Comparison of ENCODE assay signal across 6 mouse cellular contexts in the genomic region with DNA sequence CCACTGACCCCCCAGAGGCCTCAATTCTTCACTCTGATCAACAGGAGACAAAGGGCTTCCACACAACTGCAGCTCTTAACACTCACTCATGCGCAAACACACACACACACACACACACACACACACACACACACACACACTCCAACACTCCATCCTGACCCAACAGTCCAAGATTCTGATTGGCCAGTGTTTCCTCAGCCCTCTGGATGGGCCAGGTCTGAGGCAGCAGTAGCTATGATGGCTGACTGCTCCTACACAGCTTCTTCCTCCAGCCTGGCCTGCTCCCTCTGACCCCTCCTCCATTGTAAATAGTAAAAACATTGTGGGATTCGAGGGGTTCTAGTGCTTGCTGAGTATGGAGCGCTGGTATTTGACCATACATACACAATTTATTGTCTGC.
A peak's percentile ranks its signal among the peaks of the same experiment; 100 is the strongest.
DNase-seq lines count a peak whose midpoint lies in the region; ATAC-seq and TF ChIP-seq lines count a peak whose summit lies in the region.
"Not testable (repeated sequence)": the region's sequence is repeated elsewhere in the genome, so short reads cannot be mapped to it uniquely, and the experiment has no call there.

No protein-coding gene starts in this region.

- WGBS in hindbrain, embryonic 11.5 days = 63% methylated on average over 1 of the region's 3 CpGs
- 80% methylated on average over 1 of the region's 3 CpGs for WGBS in hindbrain, embryonic 16.5 days
- WGBS in midbrain, embryonic 12.5 days = 50% methylated on average over 1 of the region's 3 CpGs
- WGBS in neural tube, embryonic 11.5 days = 100% methylated on average over 1 of the region's 3 CpGs
- WGBS in neural tube, embryonic 15.5 days = no CpG with 5 or more reads among the region's 3 CpGs

- H3K36me3 ChIP-seq in hindbrain, embryonic 11.5 days (ENCODE audit: control insufficient read depth, insufficient read depth, low read length); hindbrain, embryonic 16.5 days (ENCODE audit: control insufficient read depth, insufficient read depth, low read length); midbrain, embryonic 12.5 days; neural tube, embryonic 11.5 days (ENCODE audit: control insufficient read depth, insufficient read depth, low read length); neural tube, embryonic 15.5 days: not testable (repeated sequence)

- H3K9me3 ChIP-seq in hindbrain, embryonic 11.5 days (ENCODE audit: control insufficient read depth, low read length); hindbrain, embryonic 16.5 days (ENCODE audit: control insufficient read depth, low read length); midbrain, embryonic 12.5 days; neural tube, embryonic 11.5 days (ENCODE audit: control insufficient read depth, low read length); neural tube, embryonic 15.5 days (replicated peaks): not testable (repeated sequence)

- not testable (repeated sequence) for H3K27me3 ChIP-seq in hindbrain, embryonic 11.5 days (ENCODE audit: control insufficient read depth, insufficient read depth, low read length); hindbrain, embryonic 16.5 days (replicated peaks; ENCODE audit: control insufficient read depth, insufficient read depth, low read length); neural tube, embryonic 11.5 days (ENCODE audit: control insufficient read depth, insufficient read depth, low read length); neural tube, embryonic 15.5 days (replicated peaks)
- peaks cover 35% of the 10 kb centered on the region for H3K27me3 ChIP-seq in midbrain, embryonic 12.5 days

- not testable (repeated sequence) for H3K9ac ChIP-seq in hindbrain, embryonic 11.5 days (ENCODE audit: low read depth, low read length); hindbrain, embryonic 16.5 days (ENCODE audit: low read depth, low read length); midbrain, embryonic 12.5 days (replicated peaks); neural tube, embryonic 11.5 days (ENCODE audit: low read length); neural tube, embryonic 15.5 days (replicated peaks)

- DNase-seq in brain, embryonic 14.5 days (ENCODE audit: low read depth) = peak; percentile 11
- DNase-seq in hindbrain, embryonic 11.5 days (ENCODE audit: low spot score); neural tube, embryonic 11.5 days (ENCODE audit: low spot score): not testable (repeated sequence)

- not testable (repeated sequence) for H3K4me2 ChIP-seq in hindbrain, embryonic 11.5 days (replicated peaks; ENCODE audit: low read depth, low read length); hindbrain, embryonic 16.5 days (ENCODE audit: low read length); midbrain, embryonic 12.5 days (replicated peaks); neural tube, embryonic 11.5 days (ENCODE audit: low read depth); neural tube, embryonic 15.5 days

- H3K27ac ChIP-seq in hindbrain, embryonic 11.5 days (ENCODE audit: low read depth, low read length); hindbrain, embryonic 16.5 days (ENCODE audit: low read depth, low read length); midbrain, embryonic 12.5 days (replicated peaks); neural tube, embryonic 11.5 days (ENCODE audit: low read depth, low read length); neural tube, embryonic 15.5 days (replicated peaks): not testable (repeated sequence)

- not testable (repeated sequence) for TF ChIP-seq CTCF in brain, embryonic 14.5 days (IDR thresholded peaks at IDR 0.05; ENCODE audit: borderline replicate concordance, extremely low read depth, insufficient read depth, insufficient read length)

- not testable (repeated sequence) for TF ChIP-seq POLR2A in brain, embryonic 14.5 days (IDR thresholded peaks at IDR 0.05; ENCODE audit: borderline replicate concordance, extremely low read depth, insufficient read depth, insufficient read length, poor library complexity, severe bottlenecking)

- H3K4me1 ChIP-seq in hindbrain, embryonic 11.5 days (replicated peaks; ENCODE audit: control insufficient read depth, insufficient read depth, low read length); hindbrain, embryonic 16.5 days (ENCODE audit: control insufficient read depth, insufficient read depth, low read depth, low read length); midbrain, embryonic 12.5 days; neural tube, embryonic 11.5 days (ENCODE audit: control insufficient read depth, insufficient read depth, low read length); neural tube, embryonic 15.5 days: not testable (repeated sequence)

- ATAC-seq in hindbrain, embryonic 11.5 days (ENCODE audit: low FRiP score) = peak; percentile 38; the same call in 1 of the 2 replicates
- ATAC-seq in hindbrain, embryonic 16.5 days = 0 out of 2 replicates have a peak, but pooled peaks have one; percentile 1
- ATAC-seq in midbrain, embryonic 12.5 days (ENCODE audit: low FRiP score, low read depth) = 0 out of 2 replicates have a peak, but pooled peaks have one; percentile 32
- ATAC-seq in neural tube, embryonic 11.5 days (ENCODE audit: insufficient read depth, low FRiP score, low TSS enrichment) = peak; percentile 60; the same call in 1 of the 2 replicates
- ATAC-seq in neural tube, embryonic 15.5 days (ENCODE audit: low FRiP score) = 0 out of 2 replicates have a peak, but pooled peaks have one; percentile 2

- H3K4me3 ChIP-seq in hindbrain, embryonic 11.5 days (ENCODE audit: low read depth, low read length); hindbrain, embryonic 16.5 days (ENCODE audit: low read length); midbrain, embryonic 12.5 days; neural tube, embryonic 11.5 days (ENCODE audit: low read depth, low read length); neural tube, embryonic 15.5 days (replicated peaks): not testable (repeated sequence)

Comparison
In these comparisons a context has a peak if more than half of its experiments do, and no peak if none do; other contexts are left out.
1. ATAC-seq: peak in every context shown above with its lines; median percentile 60 in neural tube, embryonic 11.5 days; 38 in hindbrain, embryonic 11.5 days; 32 in midbrain, embryonic 12.5 days; 2 in neural tube, embryonic 15.5 days; 1 in hindbrain, embryonic 16.5 days.